Mouse (Mus musculus): ENCODE results near the gene Tmem106b.

DNA sequence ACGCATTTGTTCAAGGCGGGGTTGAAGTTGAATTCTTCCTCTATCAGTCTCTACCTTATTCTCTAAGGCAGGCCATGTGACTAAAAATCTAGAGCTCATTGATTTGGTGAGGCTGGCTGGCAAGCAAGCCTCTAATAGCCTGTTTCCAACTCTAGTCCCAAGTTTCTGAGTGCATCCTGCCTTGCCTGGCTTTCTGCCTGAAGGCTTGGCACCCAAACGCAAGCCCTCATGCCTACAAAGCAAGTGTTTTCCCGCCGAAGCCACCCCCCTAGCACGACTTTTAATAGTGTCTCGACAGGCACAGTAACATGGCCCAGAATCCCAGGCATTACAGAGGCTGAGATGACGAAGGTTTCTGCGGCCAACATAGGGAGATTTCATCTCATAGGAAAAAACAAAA is 13.3 kb downstream of the Tmem106b start:
- TF ChIP-seq CTCF (IDR thresholded peaks at IDR 0.05; ENCODE audit: borderline replicate concordance, extremely low read depth, insufficient read depth, insufficient read length), result no peak
- TF ChIP-seq POLR2A (IDR thresholded peaks at IDR 0.05; ENCODE audit: borderline replicate concordance, extremely low read depth, insufficient read depth, insufficient read length, poor library complexity, severe bottlenecking), result no peak

All from brain, embryonic 14.5 days (tissue).